Mouse (Mus musculus) cerebellum, adult 11-12 months (tissue): ENCODE results near the gene Ubxn1.
"Not testable (repeated sequence)": the region's sequence is repeated elsewhere in the genome, so short reads cannot be mapped to it uniquely, and the experiment has no call there.

ENCODE experiments used
- DNase-seq: peaks from one replicate; pipeline ENCODE4 v3.0.0; 2022

Gene Ubxn1

GRCm38 (mm10) chr19:8871267-8872186, at the start of gene Ubxn1:
Gene Ubxn1 (plus strand): TSS chr19:8871496.
- DNase-seq = peak; percentile 97

- peak; percentile 65 for DNase-seq
Observed at GRCm38 (mm10) chr19:8822696-8823095, 48.6 kb upstream of the Ubxn1 start.

GRCm38 (mm10) chr19:8829660-8830059, 41.6 kb upstream of the Ubxn1 start, which contains the start of gene AC129217.1:
Gene AC129217.1 (plus strand): TSS chr19:8829773.
- no peak for DNase-seq

- DNase-seq = no peak
Observed at GRCm38 (mm10) chr19:8830664-8831063, 40.6 kb upstream of the Ubxn1 start.

- no peak for DNase-seq
Observed at GRCm38 (mm10) chr19:8831262-8831661, 40.0 kb upstream of the Ubxn1 start.

- DNase-seq = no peak
Observed at GRCm38 (mm10) chr19:8832971-8833370, 38.3 kb upstream of the Ubxn1 start.

GRCm38 (mm10) chr19:8836327-8836726, 35.0 kb upstream of the Ubxn1 start:
- DNase-seq = not testable (repeated sequence)

- DNase-seq = peak; percentile 86
Observed at GRCm38 (mm10) chr19:8837251-8837791, 34.0 kb upstream of the Ubxn1 start, which contains the start of gene Bscl2. Gene Bscl2 (plus strand): TSS chr19:8837467.

- peak; percentile 76 for DNase-seq
Observed at GRCm38 (mm10) chr19:8838041-8838730, 33.1 kb upstream of the Ubxn1 start.

- peak; percentile 95 for DNase-seq
Observed at GRCm38 (mm10) chr19:8839103-8839907, 32.0 kb upstream of the Ubxn1 start, which contains the start of gene Gng3. Gene Gng3 (minus strand): TSS chr19:8839194.

- DNase-seq = peak; percentile 88
Observed at GRCm38 (mm10) chr19:8839908-8840791, 31.1 kb upstream of the Ubxn1 start.

- DNase-seq = peak; percentile 66
Observed at GRCm38 (mm10) chr19:8841012-8841411, 30.3 kb upstream of the Ubxn1 start.

- DNase-seq = no peak
Observed at GRCm38 (mm10) chr19:8842961-8843360, 28.3 kb upstream of the Ubxn1 start.

GRCm38 (mm10) chr19:8844371-8845129, 26.7 kb upstream of the Ubxn1 start:
- peak; percentile 54 for DNase-seq

GRCm38 (mm10) chr19:8848356-8848755, 22.9 kb upstream of the Ubxn1 start:
- DNase-seq = no peak

- no peak for DNase-seq
Observed at GRCm38 (mm10) chr19:8850402-8850901, 20.8 kb upstream of the Ubxn1 start, which contains the start of gene Lrrn4cl. Gene Lrrn4cl (plus strand): TSS chr19:8850768.

GRCm38 (mm10) chr19:8851639-8852038, 19.7 kb upstream of the Ubxn1 start:
- no peak for DNase-seq

GRCm38 (mm10) chr19:8852236-8852928, 18.9 kb upstream of the Ubxn1 start:
- DNase-seq = no peak

- no peak for DNase-seq
Observed at GRCm38 (mm10) chr19:8853117-8853516, 18.2 kb upstream of the Ubxn1 start.

GRCm38 (mm10) chr19:8857689-8858088, 13.6 kb upstream of the Ubxn1 start:
- no peak for DNase-seq
